Mouse (Mus musculus): ENCODE measurements around the gene Rras2. TPM values are rescaled to one million over a fixed set of nuclear protein-coding genes. Genes with fewer than 3 reads are reported as not detected.

The Rras2 gene
- total RNA-seq, 2 experiments from 2014 or later, result 61.3 to 61.5 TPM

GRCm38 (mm10) chr7:114114976-114115375, 2.6 kb downstream of the Rras2 start:
- DNase-seq (ENCODE audit: low spot score in 2 of 2), result no peak

- no peak for DNase-seq (ENCODE audit: low spot score in 2 of 2)
Measured at GRCm38 (mm10) chr7:114114284-114114683, 3.3 kb downstream of the Rras2 start.

GRCm38 (mm10) chr7:114110500-114110899, 7.1 kb downstream of the Rras2 start:
- DNase-seq (ENCODE audit: low spot score in 2 of 2), result no peak

GRCm38 (mm10) chr7:114105886-114106285, 11.7 kb downstream of the Rras2 start:
- no peak for DNase-seq (ENCODE audit: low spot score in 2 of 2)

GRCm38 (mm10) chr7:114103629-114104347, 13.8 kb downstream of the Rras2 start:
- no peak for DNase-seq (ENCODE audit: low spot score in 2 of 2)

- DNase-seq (ENCODE audit: low spot score in 2 of 2), result no peak
Measured at GRCm38 (mm10) chr7:114103152-114103551, 14.4 kb downstream of the Rras2 start.

GRCm38 (mm10) chr7:114102609-114103008, 15.0 kb downstream of the Rras2 start:
- DNase-seq (ENCODE audit: low spot score in 2 of 2), result no peak

GRCm38 (mm10) chr7:114101412-114101811, 16.2 kb downstream of the Rras2 start:
- no peak for DNase-seq (ENCODE audit: low spot score in 2 of 2)

GRCm38 (mm10) chr7:114093548-114094174, 23.9 kb downstream of the Rras2 start:
- DNase-seq (ENCODE audit: low spot score in 2 of 2), result no peak

GRCm38 (mm10) chr7:114090892-114091545, 26.6 kb downstream of the Rras2 start:
- DNase-seq (ENCODE audit: low spot score in 2 of 2), result no peak

GRCm38 (mm10) chr7:114090231-114090630, 27.4 kb downstream of the Rras2 start:
- DNase-seq (ENCODE audit: low spot score in 2 of 2), result no peak

- DNase-seq (ENCODE audit: low spot score in 2 of 2), result no peak
Measured at GRCm38 (mm10) chr7:114088918-114089317, 28.7 kb downstream of the Rras2 start.

GRCm38 (mm10) chr7:114087986-114088385, 29.6 kb downstream of the Rras2 start:
- DNase-seq (ENCODE audit: low spot score in 2 of 2), result no peak

GRCm38 (mm10) chr7:114087341-114087740, 30.2 kb downstream of the Rras2 start:
- no peak for DNase-seq (ENCODE audit: low spot score in 2 of 2)

- no peak for DNase-seq (ENCODE audit: low spot score in 2 of 2)
Measured at GRCm38 (mm10) chr7:114086021-114086710, 31.4 kb downstream of the Rras2 start.

GRCm38 (mm10) chr7:114083760-114084159, 33.8 kb downstream of the Rras2 start:
- DNase-seq (ENCODE audit: low spot score in 2 of 2), result no peak

- no peak for DNase-seq (ENCODE audit: low spot score in 2 of 2)
Measured at GRCm38 (mm10) chr7:114083088-114083487, 34.5 kb downstream of the Rras2 start.

- DNase-seq (ENCODE audit: low spot score in 2 of 2), result no peak
Measured at GRCm38 (mm10) chr7:114081633-114082420, 35.8 kb downstream of the Rras2 start.

- no peak for DNase-seq (ENCODE audit: low spot score in 2 of 2)
Measured at GRCm38 (mm10) chr7:114080250-114080649, 37.3 kb downstream of the Rras2 start.

- DNase-seq (ENCODE audit: low spot score in 2 of 2), result no peak
Measured at GRCm38 (mm10) chr7:114079343-114079742, 38.2 kb downstream of the Rras2 start.

GRCm38 (mm10) chr7:114074595-114074994, 43.0 kb downstream of the Rras2 start:
- DNase-seq (ENCODE audit: low spot score in 2 of 2), result no peak

Measured in layer of hippocampus, postnatal 14 days (tissue).